Mouse (Mus musculus): Measurements from ENCODE around the gene Gm10197.

Gene Gm10197

DNA sequence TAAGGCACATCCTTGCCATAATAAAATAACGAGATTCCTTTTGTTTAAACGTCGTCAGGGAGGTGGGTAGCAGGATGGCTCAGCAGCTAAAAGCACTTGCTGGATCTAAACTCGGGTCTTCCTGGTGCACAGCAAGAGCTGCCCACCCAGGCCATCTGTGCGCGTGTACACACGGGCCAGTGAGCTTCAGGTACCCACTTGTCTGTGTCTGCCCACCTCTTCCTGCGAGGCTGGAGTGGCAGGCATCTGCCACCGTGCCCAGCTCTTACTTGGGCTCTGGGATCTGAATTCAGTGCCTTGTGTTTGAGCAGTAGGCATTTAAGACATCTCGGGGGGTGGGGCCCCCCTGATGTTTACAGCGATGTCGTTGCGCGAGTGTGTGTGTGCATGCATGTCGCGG, 16.5 kb downstream of the Gm10197 start:
- DNase-seq, result no peak

- DNase-seq, result no peak
These were observed 17.1 kb downstream of the Gm10197 start for GRCm38 (mm10) chr19:53354271-53355000.

- DNase-seq, result no peak
These were observed 17.7 kb downstream of the Gm10197 start for GRCm38 (mm10) chr19:53353864-53354263.

GRCm38 (mm10) chr19:53345766-53346165, 25.8 kb downstream of the Gm10197 start:
- DNase-seq, result no peak

DNA sequence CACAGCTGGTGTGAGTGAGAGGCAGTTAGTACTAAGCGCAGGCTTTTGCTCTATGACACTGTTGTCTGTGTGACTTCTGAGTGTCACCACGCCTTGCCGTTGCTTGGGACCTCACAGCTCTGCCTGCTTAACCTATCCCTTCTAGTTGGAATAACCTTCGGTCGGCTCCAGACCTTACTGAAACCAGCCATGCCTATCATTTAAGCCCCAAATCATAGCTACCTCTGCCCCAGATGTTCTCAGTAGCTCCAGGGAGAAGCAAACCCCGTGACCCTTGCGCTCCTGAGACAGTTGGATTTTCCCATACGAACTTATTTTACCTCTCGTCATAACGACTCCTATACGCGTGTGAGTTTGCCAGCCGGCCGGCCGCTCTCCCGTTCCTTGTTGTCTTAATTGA, 27.5 kb downstream of the Gm10197 start:
- DNase-seq, result peak in 1 of 2 experiments; percentile 58

- DNase-seq, result no peak
These were observed 28.2 kb downstream of the Gm10197 start for GRCm38 (mm10) chr19:53343174-53343881.

DNA sequence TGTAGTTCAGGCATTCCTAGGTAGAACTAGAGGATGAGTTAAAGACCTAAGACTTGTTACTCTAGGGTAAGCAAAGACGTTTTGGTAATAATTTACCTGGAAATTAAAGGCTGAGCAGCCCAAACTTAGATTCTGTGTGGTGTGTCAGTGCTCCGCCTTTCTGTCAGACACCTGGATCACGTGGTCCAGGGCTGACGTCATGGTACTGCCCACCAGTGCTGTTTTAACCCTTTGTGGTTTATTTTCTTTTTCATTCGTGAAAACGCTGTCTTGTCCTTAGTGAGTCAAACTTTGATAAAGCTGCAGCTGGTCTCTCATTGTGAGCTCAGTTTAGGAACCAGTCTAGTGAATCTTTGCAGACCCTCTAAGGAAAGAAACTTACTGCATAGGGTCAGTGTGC, 31.1 kb downstream of the Gm10197 start:
- peak; percentile 71 to 84 for DNase-seq

GRCm38 (mm10) chr19:53335241-53335640, 36.3 kb downstream of the Gm10197 start:
- DNase-seq, result no peak

GRCm38 (mm10) chr19:53333730-53334129, 37.8 kb downstream of the Gm10197 start:
- no peak for DNase-seq

DNA sequence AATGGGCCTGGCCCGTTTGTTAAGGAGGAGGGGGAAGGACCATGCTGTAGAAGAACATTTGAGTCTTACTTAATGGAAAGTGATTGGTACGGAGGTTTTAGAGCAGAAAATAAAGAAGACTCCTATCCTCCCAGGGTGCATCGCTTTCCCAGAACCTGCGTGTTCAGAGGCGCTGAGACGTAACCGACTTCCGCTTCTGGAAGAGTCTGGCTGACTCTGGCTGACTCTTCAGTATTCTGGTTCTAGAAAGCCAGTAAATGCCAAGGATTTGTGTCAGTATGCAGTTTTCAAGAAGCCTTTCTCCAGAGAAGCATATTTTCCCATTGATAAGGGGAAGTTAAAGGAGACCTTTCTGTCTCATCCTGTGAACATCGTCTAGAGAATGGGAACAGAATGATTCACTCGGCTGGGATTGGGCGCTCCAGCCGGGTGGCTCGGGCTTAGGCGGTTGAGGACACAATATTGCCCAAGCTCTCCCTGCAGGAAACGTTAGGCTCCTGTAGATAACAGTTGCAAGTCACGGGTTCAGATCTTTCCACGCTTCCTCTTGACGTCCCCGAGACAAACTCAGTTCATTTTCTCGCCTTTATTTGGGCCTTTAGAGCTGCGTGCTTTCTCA, 39.6 kb downstream of the Gm10197 start:
- DNase-seq, result peak in 1 of 2 experiments; percentile 47

GRCm38 (mm10) chr19:53329992-53330381, 41.6 kb downstream of the Gm10197 start:
- peak; percentile 80 to 81 for DNase-seq

- peak; percentile 91 to 94 for DNase-seq
These were observed 42.2 kb downstream of the Gm10197 start for GRCm38 (mm10) chr19:53329221-53329991.

DNA sequence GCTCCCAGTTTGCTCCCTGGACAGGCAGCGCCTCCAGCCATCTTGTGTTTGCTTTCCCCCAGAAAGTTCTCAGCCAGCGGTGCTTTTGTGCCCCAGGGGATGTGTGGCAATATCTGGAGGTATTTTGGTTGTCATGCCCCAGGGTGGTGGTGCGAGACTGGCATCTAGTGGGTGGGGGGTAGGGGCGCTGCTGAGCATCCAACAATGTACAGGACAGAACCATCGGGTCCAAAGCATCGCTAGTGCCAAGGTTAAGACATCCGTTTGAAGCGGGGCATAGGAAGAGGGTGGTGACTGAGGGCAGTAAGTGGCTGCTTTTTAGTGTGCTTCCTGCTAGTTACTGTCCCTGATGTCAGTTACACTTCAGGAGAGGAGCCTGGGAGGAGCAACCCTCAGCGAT, 43.5 kb downstream of the Gm10197 start:
- no peak for DNase-seq

DNA sequence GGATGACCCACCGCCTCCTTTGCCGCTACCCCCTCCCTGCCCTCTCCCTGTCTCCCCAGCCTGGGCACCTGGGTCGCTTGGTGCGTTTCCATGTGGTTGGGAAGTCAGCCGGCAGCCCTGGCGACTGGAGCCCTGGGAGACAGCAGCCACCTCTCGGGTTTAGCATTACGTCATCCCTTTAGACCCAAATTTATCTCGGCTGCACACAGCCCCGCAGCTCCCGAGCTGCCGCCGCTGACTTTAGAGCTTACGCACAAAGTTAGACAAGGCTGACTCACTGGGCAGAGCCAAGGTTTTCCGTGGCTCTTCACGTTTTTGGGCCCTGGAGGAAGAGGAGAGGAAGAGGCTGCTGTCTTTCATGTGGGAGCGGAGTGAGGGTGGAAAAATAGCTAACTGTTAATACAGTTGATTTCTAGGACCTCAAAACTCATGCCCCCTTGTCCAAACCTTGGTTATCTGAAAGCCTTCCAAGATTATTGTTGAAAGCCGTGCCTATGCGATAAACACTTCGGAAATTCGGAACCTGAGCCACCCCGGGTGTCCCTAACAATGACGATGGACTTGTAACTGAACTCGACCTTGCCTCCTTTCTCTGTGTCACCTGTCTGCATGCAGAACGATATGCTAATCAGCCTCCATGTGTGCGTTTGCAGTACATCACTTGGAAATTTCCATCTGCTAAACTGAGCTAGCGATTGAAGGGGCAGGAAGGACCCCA, 45.8 kb downstream of the Gm10197 start:
- no peak for DNase-seq

DNA sequence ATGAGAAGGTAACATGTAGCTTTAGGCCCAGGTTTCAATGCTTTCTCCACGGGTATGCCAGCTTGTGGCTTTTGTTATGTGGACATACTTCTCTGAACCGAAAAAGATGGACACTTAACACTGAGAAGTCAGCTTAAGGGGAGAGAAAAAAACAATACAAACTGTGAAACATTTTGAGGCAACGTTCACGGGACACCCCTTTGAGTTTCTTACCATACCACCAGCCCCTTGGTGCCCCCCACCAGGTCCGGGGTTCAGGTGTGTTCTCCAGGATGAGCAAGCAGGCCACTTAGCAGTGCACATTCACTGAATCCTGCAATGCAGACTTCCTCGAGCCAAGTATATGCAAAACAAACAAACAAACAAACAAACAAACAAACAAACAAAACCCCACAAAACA, 46.7 kb downstream of the Gm10197 start:
- DNase-seq, result no peak

- DNase-seq, result no peak
These were observed 49.0 kb downstream of the Gm10197 start for GRCm38 (mm10) chr19:53322438-53323048.

Measured in kidney, adult 8-10 months (tissue).